9 mouse cellular contexts compared by ENCODE assay signal in the genomic region with DNA sequence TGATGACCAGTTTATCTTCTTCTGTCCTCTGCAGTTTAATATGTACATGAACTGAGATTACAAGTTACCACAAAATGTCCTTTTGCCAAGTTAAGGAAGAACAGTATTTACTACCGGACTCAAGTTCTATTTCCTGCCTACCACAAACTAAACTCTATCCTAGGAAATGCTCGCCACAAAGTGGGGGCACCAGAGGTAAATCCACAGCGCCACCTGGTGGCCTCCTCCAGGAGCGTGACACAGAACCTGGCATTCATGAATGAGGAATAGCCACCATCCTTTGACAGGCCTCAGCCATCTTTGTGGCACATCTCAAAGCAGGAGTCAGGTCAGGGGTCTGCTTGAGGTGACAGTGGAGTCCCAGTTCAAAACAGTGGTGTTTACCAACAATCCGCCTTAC. TPM values are rescaled to one million over a fixed set of nuclear protein-coding genes. Genes with fewer than 3 reads are reported as not detected.
A peak's percentile ranks its signal among the peaks of the same experiment; 100 is the strongest.
DNase-seq lines count a peak whose midpoint lies in the region; ATAC-seq and TF ChIP-seq lines count a peak whose summit lies in the region.
"Had no signal": no experiment of that assay in that cellular context is flagged by ENCODE, and none has a peak within 500 bp of the region (broad histone marks: within the 10 kb centered on the region; RNA-seq: fewer than 3 reads in every experiment).

No protein-coding gene starts in this region.

- TF ChIP-seq CTCF in lung, embryonic 14.5 days (IDR thresholded peaks at IDR 0.05; ENCODE audit: low read depth): peak; percentile 94

- no peak overlapping the region for H3K4me3 ChIP-seq in ES-E14 (ENCODE audit: insufficient read depth in 1 of 2, low read depth in 1 of 2, low read length in 2 of 2, poor library complexity in 1 of 2, severe bottlenecking in 1 of 2)
- H3K4me3 ChIP-seq in heart, embryonic 15.5 days: no peak overlapping the region
- H3K4me3 ChIP-seq in lung, embryonic 14.5 days (ENCODE audit: low read depth, low read length): no peak overlapping the region
- H3K4me3 ChIP-seq: lung, embryonic 15.5 days had no signal

- H3K9me3 ChIP-seq in ES-E14 (ENCODE audit: control insufficient read depth, insufficient read depth, low read depth, low read length): no peaks in the 10 kb centered on the region
- H3K9me3 ChIP-seq in heart, embryonic 15.5 days (replicated peaks): no peaks in the 10 kb centered on the region
- no peaks in the 10 kb centered on the region for H3K9me3 ChIP-seq in lung, embryonic 14.5 days (ENCODE audit: low read depth, low read length)
- H3K9me3 ChIP-seq: lung, embryonic 15.5 days had no signal

- H3K36me3 ChIP-seq in ES-E14 (ENCODE audit: control insufficient read depth, insufficient read depth, low read length, poor library complexity, severe bottlenecking): peaks cover 11% of the 10 kb centered on the region
- H3K36me3 ChIP-seq in heart, embryonic 15.5 days: peaks cover 22% of the 10 kb centered on the region
- H3K36me3 ChIP-seq in lung, embryonic 14.5 days (ENCODE audit: insufficient read depth): peaks cover 39% of the 10 kb centered on the region

- H3K27me3 ChIP-seq in heart, embryonic 15.5 days: no peaks in the 10 kb centered on the region
- no peaks in the 10 kb centered on the region for H3K27me3 ChIP-seq in lung, embryonic 14.5 days (ENCODE audit: insufficient read depth, low read length)
- H3K27me3 ChIP-seq: lung, embryonic 15.5 days had no signal

- DNase-seq in ES-E14 (ENCODE audit: low read depth, low spot score): peak; percentile 68
- DNase-seq in brain, adult 2 months (ENCODE audit: low read depth, low spot score): peak; percentile 78
- DNase-seq in large intestine, adult 2 months (ENCODE audit: low read depth, low spot score): peak; percentile 52
- peak; percentile 88 for DNase-seq in lung, embryonic 14.5 days
- DNase-seq in ovary, postnatal 36 days (ENCODE audit: low spot score): peak; percentile 65
- DNase-seq in thymus, postnatal 14 days: peak; percentile 77

- no peak overlapping the region for H3K4me2 ChIP-seq in heart, embryonic 15.5 days
- no peak overlapping the region for H3K4me2 ChIP-seq in lung, embryonic 14.5 days
- H3K4me2 ChIP-seq: lung, embryonic 15.5 days had no signal

- H3K9ac ChIP-seq in ES-E14 (ENCODE audit: insufficient read depth, low read depth, low read length, poor library complexity, severe bottlenecking): no peak overlapping the region
- H3K9ac ChIP-seq in heart, embryonic 15.5 days: no peak overlapping the region
- no peak overlapping the region for H3K9ac ChIP-seq in lung, embryonic 14.5 days
- H3K9ac ChIP-seq: lung, embryonic 15.5 days had no signal

- H3K27ac ChIP-seq in ES-E14 (ENCODE audit: insufficient read depth, low read depth, low read length, poor library complexity, severe bottlenecking): no peak overlapping the region
- no peak overlapping the region for H3K27ac ChIP-seq in heart, embryonic 15.5 days
- no peak overlapping the region for H3K27ac ChIP-seq in lung, embryonic 14.5 days (ENCODE audit: low read depth)
- H3K27ac ChIP-seq: lung, embryonic 15.5 days had no signal

- in situ Hi-C loops in ES-E14 (cut with MboI; ENCODE audit: low sequenced_read_pairs in 2 of 2, unreplicated experiment in 2 of 2): loop anchor here in 1 of 2 experiments (25.0 kb wide), 1 partner anchor 405 kb away; no protein-coding TSS in a partner anchor

- no peaks in the 10 kb centered on the region for H3K4me1 ChIP-seq in ES-E14 (ENCODE audit: control insufficient read depth in 2 of 2, insufficient read depth in 2 of 2, low read length in 2 of 2, poor library complexity in 1 of 2)
- H3K4me1 ChIP-seq in heart, embryonic 15.5 days (replicated peaks): peaks cover 2% of the 10 kb centered on the region
- no peaks in the 10 kb centered on the region for H3K4me1 ChIP-seq in lung, embryonic 14.5 days (ENCODE audit: insufficient read depth)
- H3K4me1 ChIP-seq: lung, embryonic 15.5 days had no signal

- ATAC-seq in erythroblast, adult 5-6 weeks (replicated peaks; ENCODE audit: low FRiP score, poor library complexity, severe bottlenecking): peak; percentile 94
- 0 out of 2 replicates have a peak, but pooled peaks have one; percentile 35 for ATAC-seq in heart, embryonic 15.5 days (replicated peaks; ENCODE audit: insufficient number of reproducible peaks, insufficient read depth, low FRiP score, low read depth)
- ATAC-seq in lung, embryonic 14.5 days (ENCODE audit: insufficient read depth): peak; percentile 66

- WGBS in heart, embryonic 15.5 days: 20% methylated on average over 5 of the region's 5 CpGs
- WGBS in large intestine, adult 2 months: 16% methylated on average over 5 of the region's 5 CpGs
- WGBS in lung, embryonic 14.5 days: 21% methylated on average over 5 of the region's 5 CpGs

TF ChIP-seq in ES-E14, 5 proteins besides CTCF, POLR2A, EP300 and RAD21:
- no peak for TF ChIP-seq ZNF384 (IDR thresholded peaks at IDR 0.05; ENCODE audit: low read depth, low read length)
- peak; percentile 94 for TF ChIP-seq ZC3H11A (IDR thresholded peaks at IDR 0.05; ENCODE audit: borderline replicate concordance, low read depth, low read length)

RNA-seq across cellular contexts. Expression of gene Psmb1, which starts 31.9 kb away (rescaled TPM):
- 151 and 189 TPM in 2 replicates for total RNA-seq in ES-E14 (2012; rRNA removed)
- 49.4 and 56.0 TPM in 2 replicates for total RNA-seq in erythroblast, adult 5-6 weeks (2015; ENCODE audit: low replicate concordance)
- total RNA-seq in erythroblast, adult 5-6 weeks (2017; ENCODE audit: low replicate concordance): 54.1 and 59.2 TPM in 2 replicates
- polyA plus RNA-seq in heart, embryonic 15.5 days (2015; fragmentation: Nextera tagmentation; extraction: Ambion mirVana): 173 and 179 TPM in 2 replicates
- 154 and 162 TPM in 2 replicates for polyA plus RNA-seq in large intestine, adult 2 months (2012; rRNA removed)
- polyA plus RNA-seq in lung, embryonic 14.5 days (2014; fragmentation: Nextera tagmentation; extraction: Ambion mirVana): 268 and 272 TPM in 2 replicates

RNA-seq across cellular contexts. Expression of gene Tbp, which starts 32.0 kb away (rescaled TPM):
- total RNA-seq in ES-E14 (2012; rRNA removed): 35.6 and 39.4 TPM in 2 replicates
- 44.5 and 61.7 TPM in 2 replicates for total RNA-seq in erythroblast, adult 5-6 weeks (2015; ENCODE audit: low replicate concordance)
- 15.3 and 33.3 TPM in 2 replicates for total RNA-seq in erythroblast, adult 5-6 weeks (2017; ENCODE audit: low replicate concordance)
- 22.7 and 28.1 TPM in 2 replicates for polyA plus RNA-seq in heart, embryonic 15.5 days (2015; fragmentation: Nextera tagmentation; extraction: Ambion mirVana)
- polyA plus RNA-seq in large intestine, adult 2 months (2012; rRNA removed): 14.0 and 25.4 TPM in 2 replicates
- polyA plus RNA-seq in lung, embryonic 14.5 days (2014; fragmentation: Nextera tagmentation; extraction: Ambion mirVana): 53.6 and 53.8 TPM in 2 replicates

RNA-seq across cellular contexts. Expression of gene Pdcd2, which starts 59.4 kb away (rescaled TPM):
- 65.1 and 82.7 TPM in 2 replicates for total RNA-seq in ES-E14 (2012; rRNA removed)
- total RNA-seq in erythroblast, adult 5-6 weeks (2015; ENCODE audit: low replicate concordance): 5.8 and 9.2 TPM in 2 replicates
- total RNA-seq in erythroblast, adult 5-6 weeks (2017; ENCODE audit: low replicate concordance): 9.6 and 14.7 TPM in 2 replicates
- polyA plus RNA-seq in heart, embryonic 15.5 days (2015; fragmentation: Nextera tagmentation; extraction: Ambion mirVana): 26.0 and 29.7 TPM in 2 replicates
- polyA plus RNA-seq in large intestine, adult 2 months (2012; rRNA removed): 15.5 and 17.5 TPM in 2 replicates
- 34.2 and 39.2 TPM in 2 replicates for polyA plus RNA-seq in lung, embryonic 14.5 days (2014; fragmentation: Nextera tagmentation; extraction: Ambion mirVana)

Comparison
In these comparisons a context has a peak if more than half of its experiments do, and no peak if none do; other contexts are left out.
1. ATAC-seq: peak in every context shown above with its lines; median percentile 94 in erythroblast, adult 5-6 weeks; 66 in lung, embryonic 14.5 days; 35 in heart, embryonic 15.5 days.